Mouse (Mus musculus) limb, embryonic 12.5 days (tissue): ENCODE measurements around the gene Zfp993. TPM values are rescaled to one million over a fixed set of nuclear protein-coding genes. Genes with fewer than 3 reads are reported as not detected.
A peak's percentile ranks its signal among the peaks of the same experiment; 100 is the strongest.
"Not testable (repeated sequence)": the region's sequence is repeated elsewhere in the genome, so short reads cannot be mapped to it uniquely, and the experiment has no call there.

Source experiments
- ATAC-seq: fragments of 200-750 bp; cut with Nextera tagmentation; 2 replicates; pipeline ENCODE4 v1.8.0; 2017; ENCODE audit warnings: low read depth, moderate TSS enrichment; ENCODE audit not compliant: insufficient number of reproducible peaks, insufficient read depth, low FRiP score, low TSS enrichment
- H3K27ac ChIP-seq: fragments of 300-500 bp; sonication (generic); 2 replicates; pipeline ENCODE4 v1.5.1; 2016; ENCODE audit warnings: mild to moderate bottlenecking, moderate library complexity
- H3K27me3 ChIP-seq: fragments of 300-500 bp; sonication (generic); 2 replicates; pipeline ENCODE4 v1.6.1; 2016; ENCODE audit warnings: mild to moderate bottlenecking, moderate library complexity
- H3K36me3 ChIP-seq: fragments of 300-500 bp; sonication (generic); 2 replicates; pipeline ENCODE4 v1.6.1; 2016; ENCODE audit warnings: mild to moderate bottlenecking, moderate library complexity
- H3K4me1 ChIP-seq: fragments of 300-500 bp; sonication (generic); replicated peaks from 2 replicates; pipeline ENCODE4 v1.6.1; 2016
- H3K4me2 ChIP-seq: fragments of 300-500 bp; sonication (generic); 2 replicates; pipeline ENCODE4 v1.6.1; 2016; ENCODE audit warnings: mild to moderate bottlenecking, moderate library complexity
- H3K4me3 ChIP-seq: fragments of 300-500 bp; sonication (generic); replicated peaks from 2 replicates; pipeline ENCODE4 v1.5.1; 2016; ENCODE audit warnings: mild to moderate bottlenecking
- H3K9ac ChIP-seq: fragments of 300-500 bp; sonication (generic); replicated peaks from 2 replicates; pipeline ENCODE4 v1.6.1; 2016; ENCODE audit warnings: mild to moderate bottlenecking, moderate library complexity
- H3K9me3 ChIP-seq: fragments of 300-500 bp; sonication (generic); 2 replicates; pipeline ENCODE4 v1.6.1; 2016; ENCODE audit warnings: mild to moderate bottlenecking, moderate library complexity
- WGBS: fragments of 180-500 bp; shearing (Covaris S2); methylation state at CpG from one replicate; pipeline ENCODE4 v1.1.7; 2016; 5-methylcytosine and 5-hydroxymethylcytosine counted together
- polyA plus RNA-seq: library from polyadenylated mRNA; unstranded; fragments of >200 nt; fragmentation: Nextera tagmentation; extraction: Ambion mirVana; gene quantifications from 2 replicates; pipeline ENCODE4 v1.2.1, GENCODE M21; 2016

The Zfp993 gene
- 3.0 and 3.9 TPM in 2 replicates for polyA plus RNA-seq

GRCm38 (mm10) chr4:146610774-146611400 is at the start of gene Zfp993:
Zfp993 (plus strand) TSS chr4:146610961.
- ATAC-seq, H3K4me3 ChIP-seq, H3K9me3 ChIP-seq, H3K27me3 ChIP-seq, H3K27ac ChIP-seq, H3K4me2 ChIP-seq, H3K4me1 ChIP-seq, H3K36me3 ChIP-seq, H3K9ac ChIP-seq: not testable (repeated sequence)
- no CpG with 5 or more reads among the region's 14 CpGs for WGBS

GRCm38 (mm10) chr4:146579905-146580873 is 30.6 kb upstream of the Zfp993 start:
- not testable (repeated sequence) for H3K4me1 ChIP-seq, H3K9ac ChIP-seq, H3K9me3 ChIP-seq, H3K27ac ChIP-seq, H3K27me3 ChIP-seq, H3K36me3 ChIP-seq
- H3K4me2 ChIP-seq = peak overlapping the region; percentile 35; the same call in 1 of the 2 replicates
- peak overlapping the region; percentile 24; the same call in 1 of the 2 replicates for H3K4me3 ChIP-seq
- peak; percentile 87 for ATAC-seq
- WGBS = 0% methylated on average over 14 of the region's 111 CpGs

- H3K4me2 ChIP-seq = peak overlapping the region; percentile 42
- H3K27ac ChIP-seq, H3K27me3 ChIP-seq, H3K9ac ChIP-seq, H3K36me3 ChIP-seq, H3K9me3 ChIP-seq, H3K4me1 ChIP-seq: not testable (repeated sequence)
- WGBS = 12% methylated on average over 22 of the region's 53 CpGs
- peak; percentile 83 for ATAC-seq
- peak overlapping the region; percentile 32 for H3K4me3 ChIP-seq
Observed at GRCm38 (mm10) chr4:146603578-146604399, 7.0 kb upstream of the Zfp993 start.

- H3K27me3 ChIP-seq, H3K4me1 ChIP-seq, H3K4me3 ChIP-seq, H3K27ac ChIP-seq, H3K36me3 ChIP-seq, H3K4me2 ChIP-seq, ATAC-seq, H3K9ac ChIP-seq, H3K9me3 ChIP-seq: not testable (repeated sequence)
- no CpG with 5 or more reads among the region's 4 CpGs for WGBS
Observed at GRCm38 (mm10) chr4:146644367-146644766, 33.6 kb downstream of the Zfp993 start.

- H3K4me3 ChIP-seq, H3K9ac ChIP-seq, H3K4me2 ChIP-seq, H3K4me1 ChIP-seq, H3K27ac ChIP-seq, H3K9me3 ChIP-seq, H3K36me3 ChIP-seq, H3K27me3 ChIP-seq: not testable (repeated sequence)
- no CpG with 5 or more reads among the region's 2 CpGs for WGBS
- peak; percentile 79 for ATAC-seq
Observed at GRCm38 (mm10) chr4:146649641-146650040, 38.9 kb downstream of the Zfp993 start.

- H3K4me2 ChIP-seq, H3K27ac ChIP-seq, H3K9ac ChIP-seq, H3K4me3 ChIP-seq, ATAC-seq, H3K36me3 ChIP-seq, H3K9me3 ChIP-seq, H3K27me3 ChIP-seq, H3K4me1 ChIP-seq: not testable (repeated sequence)
- 100% methylated on average over 1 of the region's 4 CpGs for WGBS
Observed at GRCm38 (mm10) chr4:146650115-146650514, 39.4 kb downstream of the Zfp993 start.

GRCm38 (mm10) chr4:146650639-146651038 is 39.9 kb downstream of the Zfp993 start:
- H3K9ac ChIP-seq, H3K27me3 ChIP-seq, H3K4me2 ChIP-seq, H3K36me3 ChIP-seq, H3K9me3 ChIP-seq, H3K27ac ChIP-seq, ATAC-seq, H3K4me3 ChIP-seq, H3K4me1 ChIP-seq: not testable (repeated sequence)
- WGBS = 92% methylated on average over 1 of the region's 5 CpGs

Other genes starting within 250 kb of the Zfp993 start
- 4.3 and 4.9 TPM in 2 replicates for gene Zfp992, start 161.9 kb upstream of the Zfp993 start, polyA plus RNA-seq
- gene Zfp981, start 108.9 kb upstream of the Zfp993 start, polyA plus RNA-seq = 0.06 and 0.14 TPM in 2 replicates